Mouse (Mus musculus): ENCODE results near the gene Gm21732. TPM values are rescaled to one million over a fixed set of nuclear protein-coding genes. Genes with fewer than 3 reads are reported as not detected.
"Not testable (repeated sequence)": the region's sequence is repeated elsewhere in the genome, so short reads cannot be mapped to it uniquely, and the experiment has no call there.

Gm21732 gene
- total RNA-seq (2015; ENCODE audit: low replicate concordance) (not detected in 2 replicates), total RNA-seq (2017; ENCODE audit: low replicate concordance) (not detected in 2 replicates)

GRCm38 (mm10) chrY:38575591-38575990, at the start of gene Gm21732:
Gene Gm21732 (minus strand): TSS chrY:38575691.
- ATAC-seq (replicated peaks; ENCODE audit: low FRiP score, poor library complexity, severe bottlenecking): not testable (repeated sequence)

Other genes with a start within 250 kb of the Gm21732 start
- gene Gm20897, start 73.5 kb downstream of the Gm21732 start, total RNA-seq (2015; ENCODE audit: low replicate concordance): not detected in 2 replicates
- gene Gm20897, start 73.5 kb downstream of the Gm21732 start, total RNA-seq (2017; ENCODE audit: low replicate concordance): not detected in 2 replicates